Mouse (Mus musculus) macrophage (primary cell): Measurements from ENCODE around the gene Rpl27. TPM values are rescaled to one million over a fixed set of nuclear protein-coding genes. Genes with fewer than 3 reads are reported as not detected.

ENCODE experiments used
- H3K27ac ChIP-seq: fragments of 350-480 bp; formaldehyde crosslinking; 2 replicates; pipeline ENCODE4 v1.9.0; 2021
- H3K36me3 ChIP-seq: fragments of 350-480 bp; formaldehyde crosslinking; 2 replicates; pipeline ENCODE4 v1.9.0; 2021; ENCODE audit errors: inconsistent target
- H3K4me3 ChIP-seq: fragments of 350-480 bp; formaldehyde crosslinking; 2 replicates; pipeline ENCODE4 v1.9.0; 2021; ENCODE audit errors: inconsistent target
- H3K79me2 ChIP-seq: fragments of 350-480 bp; formaldehyde crosslinking; 2 replicates; pipeline ENCODE4 v1.9.0; 2021; ENCODE audit errors: inconsistent target
- WGBS: methylation state at CpG from one replicate; pipeline ENCODE4 v1.1.7; 2026; ENCODE audit warnings: inconsistent platforms; ENCODE audit not compliant: missing documents; 5-methylcytosine and 5-hydroxymethylcytosine counted together
- polyA plus RNA-seq: library from polyadenylated mRNA; stranded (reverse); fragments of 250-400 nt; gene quantifications from 3 replicates; pipeline ENCODE4 v1.2.4, GENCODE M21; 2018; ENCODE audit warnings: inconsistent platforms

Gene Rpl27
- polyA plus RNA-seq, 1 experiment from 2014 or later = 158 TPM

- 88% methylated on average over 6 of the region's 6 CpGs for WGBS
Measured at GRCm38 (mm10) chr11:101486126-101486525, 44.0 kb downstream of the Rpl27 start.

More at GRCm38 (mm10) chr11:101486126-101486525, 44.0 kb downstream of the Rpl27 start:
- H3K27ac ChIP-seq = no peak overlapping the region
- H3K4me3 ChIP-seq = no peak overlapping the region
- no peaks in the 10 kb centered on the region for H3K36me3 ChIP-seq
- H3K79me2 ChIP-seq = no peaks in the 10 kb centered on the region

Other genes starting within 250 kb of the Rpl27 start
- 19.6 to 40.4 TPM (median 38.1 TPM) in 3 replicates for gene Ezh1, start 215.8 kb upstream of the Rpl27 start, polyA plus RNA-seq
- 0.36 TPM in 1 of 3 replicates, not detected in the others for gene Ramp2, start 196.3 kb upstream of the Rpl27 start, polyA plus RNA-seq
- gene Vps25, start 188.6 kb upstream of the Rpl27 start, polyA plus RNA-seq = 90.9 to 128 TPM (median 115 TPM) in 3 replicates
- not detected in 3 replicates for gene Wnk4, start 181.7 kb upstream of the Rpl27 start, polyA plus RNA-seq
- 0.17 to 0.29 TPM in 2 of 3 replicates, not detected in the other for gene Cntd1, start 163.3 kb upstream of the Rpl27 start, polyA plus RNA-seq
- 46.1 to 108 TPM (median 103 TPM) in 3 replicates for gene Coa3, start 163.2 kb upstream of the Rpl27 start, polyA plus RNA-seq
- 89.3 to 112 TPM (median 98.9 TPM) in 3 replicates for gene Becn1, start 140.0 kb upstream of the Rpl27 start, polyA plus RNA-seq
- 53.0 to 111 TPM (median 98.6 TPM) in 3 replicates for gene Psme3, start 126.1 kb upstream of the Rpl27 start, polyA plus RNA-seq
- 0.43 to 1.0 TPM (median 0.67 TPM) in 3 replicates for gene Aoc2, start 117.2 kb upstream of the Rpl27 start, polyA plus RNA-seq
- gene Aoc3, start 111.7 kb upstream of the Rpl27 start, polyA plus RNA-seq = not detected in 3 replicates
- not detected in 3 replicates for gene G6pc, start 74.7 kb upstream of the Rpl27 start, polyA plus RNA-seq
- 11.0 to 28.5 TPM (median 12.0 TPM) in 3 replicates for gene Aarsd1, start 24.7 kb upstream of the Rpl27 start, polyA plus RNA-seq
- gene Gm27029, start 17.5 kb upstream of the Rpl27 start, polyA plus RNA-seq = 0.82 to 2.1 TPM in 2 of 3 replicates, not detected in the other
- gene Rundc1, start 17.2 kb upstream of the Rpl27 start, polyA plus RNA-seq = 7.5 to 12.0 TPM (median 11.5 TPM) in 3 replicates
- gene Ptges3l, start 17.0 kb upstream of the Rpl27 start, polyA plus RNA-seq = 1.6 to 5.3 TPM in 2 of 3 replicates, not detected in the other
- gene Ifi35, start 6.1 kb downstream of the Rpl27 start, polyA plus RNA-seq = 24.9 to 84.0 TPM (median 72.4 TPM) in 3 replicates
- gene Rnd2, start 22.7 kb downstream of the Rpl27 start, polyA plus RNA-seq = 4.7 to 7.4 TPM (median 6.7 TPM) in 3 replicates
- 611 to 709 TPM (median 617 TPM) in 3 replicates for gene Vat1, start 23.9 kb downstream of the Rpl27 start, polyA plus RNA-seq
- gene Brca1, start 109.7 kb downstream of the Rpl27 start, polyA plus RNA-seq = 0.61 to 7.7 TPM (median 2.1 TPM) in 3 replicates
- gene Nbr1, start 109.9 kb downstream of the Rpl27 start, polyA plus RNA-seq = 57.2 to 95.2 TPM (median 88.0 TPM) in 3 replicates
- gene Tmem106a, start 139.9 kb downstream of the Rpl27 start, polyA plus RNA-seq = 374 to 580 TPM (median 389 TPM) in 3 replicates
- gene Gm11634, start 157.0 kb downstream of the Rpl27 start, polyA plus RNA-seq = not detected in 3 replicates
- gene Rdm1, start 184.9 kb downstream of the Rpl27 start, polyA plus RNA-seq = 3.7 to 12.9 TPM (median 6.8 TPM) in 3 replicates
- 1.9 to 2.8 TPM (median 2.1 TPM) in 3 replicates for gene Arl4d, start 223.2 kb downstream of the Rpl27 start, polyA plus RNA-seq